Mouse (Mus musculus) kidney, postnatal 0 days (tissue): ENCODE measurements around the gene Dad1. TPM values are rescaled to one million over a fixed set of nuclear protein-coding genes. Genes with fewer than 3 reads are reported as not detected.

ENCODE experiments used
- ATAC-seq: fragments of 200-750 bp; cut with Nextera tagmentation; replicated peaks from 2 replicates; pipeline ENCODE4 v1.8.0; 2017; ENCODE audit warnings: low read depth, moderate number of reproducible peaks, moderate TSS enrichment, moderate library complexity; ENCODE audit not compliant: low FRiP score
- DNase-seq: peaks from one replicate; pipeline ENCODE4 v3.0.0-alpha.2; 2016; ENCODE audit warnings: low spot score
- H3K27ac ChIP-seq: fragments of 300-500 bp; sonication (generic); 2 replicates; pipeline ENCODE4 v1.5.1; 2014; ENCODE audit warnings: mild to moderate bottlenecking
- H3K27me3 ChIP-seq: fragments of 300-500 bp; sonication (generic); 2 replicates; pipeline ENCODE4 v1.6.1; 2014; ENCODE audit warnings: low read length, mixed read lengths; ENCODE audit not compliant: insufficient read depth
- H3K36me3 ChIP-seq: fragments of 300-500 bp; sonication (generic); 2 replicates; pipeline ENCODE4 v1.6.1; 2014; ENCODE audit warnings: low read length, mixed read lengths; ENCODE audit not compliant: insufficient read depth
- H3K4me1 ChIP-seq: fragments of 300-500 bp; sonication (generic); replicated peaks from 2 replicates; pipeline ENCODE4 v1.6.1; 2014; ENCODE audit warnings: antibody characterized with exemption, low read length, mixed read lengths; ENCODE audit not compliant: insufficient read depth
- H3K4me2 ChIP-seq: fragments of 300-500 bp; sonication (generic); 2 replicates; pipeline ENCODE4 v1.6.1; 2014; ENCODE audit warnings: mild to moderate bottlenecking, low read length, moderate library complexity, mixed read lengths
- H3K4me3 ChIP-seq: fragments of 300-500 bp; sonication (generic); replicated peaks from 2 replicates; pipeline ENCODE4 v1.5.1; 2014; ENCODE audit warnings: low read depth, low read length
- H3K9ac ChIP-seq: fragments of 300-500 bp; sonication (generic); 2 replicates; pipeline ENCODE4 v1.6.1; 2014; ENCODE audit warnings: low read depth, low read length
- H3K9me3 ChIP-seq: fragments of 300-500 bp; sonication (generic); replicated peaks from 2 replicates; pipeline ENCODE4 v1.6.1; 2016; ENCODE audit warnings: low read length, inconsistent platforms, mixed read lengths
- CTCF ChIP-seq: IDR thresholded peaks from 2 replicates; pipeline ENCODE4 v1.5.1; 2016; ENCODE audit warnings: antibody characterized with exemption, low read depth, mild to moderate bottlenecking, moderate library complexity
- WGBS: fragments of 180-500 bp; shearing (Covaris S2); extraction: QIAGEN DNeasy Blood & Tissue Kit; methylation state at CpG from one replicate; pipeline ENCODE4 v1.1.7; 2014; 5-methylcytosine and 5-hydroxymethylcytosine counted together
- polyA plus RNA-seq: library from polyadenylated mRNA; unstranded; fragments of >200 nt; fragmentation: Nextera tagmentation; extraction: Ambion mirVana; gene quantifications from 2 replicates; pipeline ENCODE4 v1.2.1, GENCODE M21; 2015

Dad1 gene
- polyA plus RNA-seq, 1 experiment from 2014 or later, result 545 TPM

GRCm38 (mm10) chr14:54203207-54203606 lies 50.7 kb downstream of the Dad1 start:
- H3K27ac ChIP-seq, result no peak overlapping the region
- H3K4me1 ChIP-seq, result peaks cover 6% of the 10 kb centered on the region; the same call in 1 of the 2 replicates
- no peaks in the 10 kb centered on the region for H3K36me3 ChIP-seq
- ATAC-seq (no peak), DNase-seq (no peak)
- no peak overlapping the region for H3K4me2 ChIP-seq
- no peak overlapping the region for H3K4me3 ChIP-seq
- H3K9ac ChIP-seq, result no peak overlapping the region
- no peaks in the 10 kb centered on the region for H3K27me3 ChIP-seq
- no peaks in the 10 kb centered on the region for H3K9me3 ChIP-seq
- no peak for TF ChIP-seq CTCF
- WGBS, result 85% methylated on average over 6 of the region's 6 CpGs

DNA sequence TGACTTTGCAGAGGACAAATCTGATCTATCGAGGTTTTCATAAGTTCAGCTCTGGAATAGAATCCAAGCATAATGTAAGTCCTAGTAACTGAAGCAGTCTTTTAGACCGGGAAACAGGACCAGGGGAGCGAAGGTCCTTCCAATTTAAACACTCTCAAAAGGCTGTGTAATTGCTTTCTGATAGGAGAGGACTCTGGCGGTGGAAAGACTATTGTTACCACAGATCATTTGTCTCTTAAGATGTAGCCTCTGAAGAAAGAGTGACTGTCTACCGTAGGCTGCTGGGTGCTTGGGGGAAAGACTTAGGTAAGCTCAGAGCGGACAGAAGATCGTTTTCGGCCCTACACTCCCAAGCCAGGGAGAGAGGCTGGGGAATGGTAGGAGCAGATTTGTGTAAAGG lies 53.5 kb downstream of the Dad1 start:
- Histone ChIP-seq H3K36me3 (no peaks in the 10 kb centered on the region), H3K4me1 (no peaks in the 10 kb centered on the region), H3K9me3 (no peaks in the 10 kb centered on the region), H3K4me3 (no peak overlapping the region), H3K4me2 (no peak overlapping the region), H3K27ac (no peak overlapping the region), H3K9ac (no peak overlapping the region), H3K27me3 (no peaks in the 10 kb centered on the region)
- 76% methylated on average over 8 of the region's 8 CpGs for WGBS
- no peak for TF ChIP-seq CTCF
- ATAC-seq, result no peak
- DNase-seq, result no peak

DNA sequence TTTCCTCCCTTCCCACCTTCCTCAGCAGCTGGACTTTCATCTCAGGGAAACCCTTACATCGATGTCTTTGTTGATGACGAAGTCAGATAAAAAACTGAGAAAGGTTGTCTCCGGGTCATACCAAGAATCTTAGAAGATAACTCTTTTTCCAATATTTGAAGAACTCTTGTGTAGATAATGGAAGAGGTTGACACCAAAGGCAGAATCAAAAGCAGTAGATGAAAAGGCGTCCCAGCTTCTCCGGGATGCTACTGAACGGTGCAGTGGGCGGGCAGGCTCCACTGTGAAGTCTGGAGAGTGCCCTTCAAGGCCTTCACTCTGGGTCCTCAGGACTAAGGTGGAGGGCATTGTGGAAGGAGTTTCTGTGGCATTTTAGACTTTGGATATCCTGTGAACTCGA lies 54.2 kb downstream of the Dad1 start:
- H3K4me2 ChIP-seq, result no peak overlapping the region
- 86% methylated on average over 8 of the region's 8 CpGs for WGBS
- H3K9me3 ChIP-seq, result no peaks in the 10 kb centered on the region
- H3K4me1 ChIP-seq, result no peaks in the 10 kb centered on the region
- no peak for DNase-seq
- H3K36me3 ChIP-seq, result no peaks in the 10 kb centered on the region
- H3K9ac ChIP-seq, result no peak overlapping the region
- no peaks in the 10 kb centered on the region for H3K27me3 ChIP-seq
- no peak overlapping the region for H3K27ac ChIP-seq
- no peak for TF ChIP-seq CTCF
- ATAC-seq, result no peak
- H3K4me3 ChIP-seq, result no peak overlapping the region

DNA sequence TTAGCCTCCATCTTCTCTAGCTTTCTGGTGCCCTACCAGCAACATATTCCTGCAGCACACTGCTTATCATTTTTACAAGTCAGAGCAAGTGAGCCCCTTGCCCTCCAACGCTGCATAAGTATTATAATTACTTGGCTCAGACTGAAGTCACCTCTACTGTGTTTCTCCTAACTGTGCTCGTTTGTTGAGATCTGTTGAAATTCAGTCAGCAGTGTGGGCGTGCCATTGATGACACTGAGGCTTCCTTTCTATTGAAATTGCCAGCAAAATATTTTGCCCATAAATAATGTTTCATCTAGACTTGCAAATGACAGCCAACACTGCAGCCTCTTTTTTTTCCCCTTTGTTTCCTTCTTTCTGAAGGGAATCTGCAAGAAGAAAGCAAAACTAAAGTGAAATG lies 56.2 kb downstream of the Dad1 start:
- WGBS, result 56% methylated on average over 3 of the region's 3 CpGs
- Histone ChIP-seq H3K9ac (no peak overlapping the region), H3K9me3 (no peaks in the 10 kb centered on the region), H3K4me3 (no peak overlapping the region), H3K4me2 (no peak overlapping the region), H3K27ac (no peak overlapping the region), H3K27me3 (no peaks in the 10 kb centered on the region), H3K4me1 (no peaks in the 10 kb centered on the region), H3K36me3 (no peaks in the 10 kb centered on the region)
- no peak for DNase-seq
- TF ChIP-seq CTCF, result no peak
- no peak for ATAC-seq

DNA sequence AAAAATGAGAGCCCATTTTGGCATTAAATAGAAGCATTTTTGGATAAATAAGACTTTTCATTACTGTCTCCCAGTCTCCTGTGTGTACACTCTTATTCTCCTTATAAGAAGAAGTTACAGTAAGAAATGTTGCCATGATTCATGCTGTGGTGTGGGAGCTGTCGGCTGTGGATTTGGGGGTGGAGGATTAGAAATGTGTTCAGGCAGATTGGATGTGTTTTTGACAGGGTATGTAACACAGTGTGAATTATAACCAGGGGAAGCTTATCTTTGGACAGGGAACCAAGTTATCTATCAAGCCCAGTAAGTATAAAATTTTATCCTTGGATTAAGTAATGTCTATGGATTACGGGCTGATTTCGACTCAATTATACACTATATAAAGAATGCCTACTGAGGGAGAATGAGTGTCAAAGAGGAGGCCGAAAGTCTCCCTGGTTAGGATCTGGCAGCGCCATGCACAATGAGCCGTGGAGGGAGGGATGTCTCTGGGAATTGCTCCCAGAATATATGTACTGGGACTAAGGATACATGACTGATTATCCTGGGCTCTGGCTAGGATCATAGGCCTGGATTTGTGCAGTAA lies 58.0 kb downstream of the Dad1 start:
- no peak for DNase-seq
- Histone ChIP-seq H3K9ac (no peak overlapping the region), H3K27me3 (no peaks in the 10 kb centered on the region), H3K36me3 (no peaks in the 10 kb centered on the region), H3K4me1 (peaks cover 2% of the 10 kb centered on the region; the same call in 1 of the 2 replicates), H3K4me2 (no peak overlapping the region), H3K4me3 (no peak overlapping the region), H3K9me3 (no peaks in the 10 kb centered on the region), H3K27ac (no peak overlapping the region)
- no peak for TF ChIP-seq CTCF
- WGBS, result 76% methylated on average over 6 of the region's 6 CpGs
- no peak for ATAC-seq

- H3K4me2 ChIP-seq, result no peak overlapping the region
- no peak for DNase-seq
- WGBS, result 79% methylated on average over 9 of the region's 9 CpGs
- H3K9ac ChIP-seq, result no peak overlapping the region
- H3K4me3 ChIP-seq, result no peak overlapping the region
- no peak for TF ChIP-seq CTCF
- no peaks in the 10 kb centered on the region for H3K27me3 ChIP-seq
- H3K9me3 ChIP-seq, result no peaks in the 10 kb centered on the region
- ATAC-seq, result no peak
- H3K4me1 ChIP-seq, result peaks cover 6% of the 10 kb centered on the region; the same call in 1 of the 2 replicates
- H3K27ac ChIP-seq, result no peak overlapping the region
- no peaks in the 10 kb centered on the region for H3K36me3 ChIP-seq
These were observed 60.4 kb downstream of the Dad1 start for GRCm38 (mm10) chr14:54193354-54194133.
